Mouse (Mus musculus): ENCODE results near the gene Pknox1.
"Not testable (repeated sequence)": the region's sequence is repeated elsewhere in the genome, so short reads cannot be mapped to it uniquely, and the experiment has no call there.

The Pknox1 gene

GRCm38 (mm10) chr17:31564015-31564857, at the start of gene Pknox1:
Gene Pknox1, plus strand, starts transcription at chr17:31564734.
- DNase-seq (ENCODE audit: low spot score in 2 of 2), result peak; percentile 99

- DNase-seq (ENCODE audit: low spot score in 2 of 2), result no peak
These were observed 45.1 kb upstream of the Pknox1 start for GRCm38 (mm10) chr17:31519344-31519945.

DNA sequence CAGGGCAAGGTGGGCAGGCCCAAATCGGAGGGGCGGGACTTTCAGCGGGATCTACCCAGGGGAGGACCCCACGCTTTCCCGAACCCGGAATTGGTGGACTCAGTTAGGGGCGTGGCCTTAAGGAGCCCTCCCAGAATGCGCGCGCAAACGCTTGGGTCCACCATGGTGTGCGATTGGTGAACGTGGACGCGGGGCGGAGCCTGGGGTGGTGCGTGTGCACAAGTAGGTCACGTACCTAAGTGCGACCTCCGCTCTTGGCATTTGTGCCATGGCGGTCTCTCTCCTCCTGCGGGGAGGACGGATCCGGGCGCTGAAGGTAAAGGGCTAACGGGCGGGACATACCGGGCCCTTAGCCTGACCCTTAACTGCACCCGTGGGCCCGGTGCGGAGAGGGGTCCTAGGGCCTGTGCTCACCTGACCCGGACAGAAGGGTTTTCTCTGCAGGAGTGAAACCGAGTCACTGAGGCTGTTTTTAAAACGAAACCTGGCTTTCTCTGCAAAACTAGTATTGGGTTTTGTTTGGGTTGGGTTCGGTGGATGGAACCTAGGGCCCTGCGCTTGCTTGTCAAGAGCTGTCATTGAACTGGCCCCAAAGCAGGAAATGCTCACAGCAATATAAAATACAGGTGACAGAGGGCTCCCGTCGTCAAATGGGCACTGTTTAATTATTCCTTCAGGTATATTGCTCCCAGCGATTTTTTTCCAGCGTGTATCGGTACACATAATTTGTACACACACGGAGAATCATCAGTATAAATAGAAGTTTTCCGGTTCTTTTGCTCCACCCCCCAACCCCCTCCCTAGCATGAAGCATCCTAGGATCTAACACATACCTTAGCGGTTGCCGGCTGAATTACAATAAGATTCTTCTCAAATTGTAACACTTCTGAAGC, 44.3 kb upstream of the Pknox1 start, which contains the start of the genes Wdr4 and Ndufv3:
Wdr4 (minus strand) TSS at position 35 of the 893 bp plus-strand sequence.
Ndufv3 (plus strand) TSS at position 170 of the 893 bp plus-strand sequence.
- peak; percentile 98 for DNase-seq (ENCODE audit: low spot score in 2 of 2)

- DNase-seq (ENCODE audit: low spot score in 2 of 2), result no peak
These were observed 43.6 kb upstream of the Pknox1 start for GRCm38 (mm10) chr17:31520895-31521294.

DNA sequence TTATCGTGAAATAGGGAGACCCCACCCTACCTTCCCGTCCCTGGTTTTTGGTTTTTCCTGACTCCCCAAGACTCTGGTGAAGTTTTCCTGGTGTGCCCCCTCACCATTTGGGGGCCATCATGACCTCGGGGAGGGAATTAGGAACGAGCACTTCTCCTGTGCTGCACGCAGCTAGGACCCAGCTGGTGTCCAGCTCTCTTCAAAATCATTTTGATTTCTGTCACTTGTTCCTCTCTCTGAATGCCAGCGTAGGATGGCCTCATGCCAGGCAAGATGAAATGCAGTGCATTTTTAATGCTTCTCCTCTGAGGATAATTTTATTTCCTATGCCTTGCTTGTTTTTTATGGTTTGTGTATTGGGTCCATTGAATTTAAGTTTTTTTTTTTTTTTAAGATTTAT, 42.6 kb upstream of the Pknox1 start:
- DNase-seq (ENCODE audit: low spot score in 2 of 2), result no peak

- DNase-seq (ENCODE audit: low spot score in 2 of 2), result no peak
These were observed 39.4 kb upstream of the Pknox1 start for GRCm38 (mm10) chr17:31525114-31525513.

DNA sequence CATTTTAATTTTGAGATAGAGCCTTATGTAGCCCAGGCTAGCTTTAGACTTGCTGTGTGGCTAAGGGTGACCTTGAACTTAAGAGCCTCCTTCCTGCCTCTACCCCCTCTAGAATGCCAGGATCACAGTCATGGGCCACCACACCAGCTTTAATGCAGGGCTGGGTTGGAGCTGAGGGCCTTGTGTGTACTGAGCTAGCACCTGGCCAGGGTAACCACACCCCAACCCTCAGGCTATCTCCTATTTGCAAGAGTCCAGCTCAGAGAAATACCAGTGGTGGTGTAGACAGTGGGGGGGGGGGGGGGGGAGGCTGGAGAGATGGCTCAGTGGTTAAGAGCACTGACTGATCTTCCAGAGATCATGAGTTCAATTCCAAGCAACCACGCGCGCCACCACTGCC, 38.7 kb upstream of the Pknox1 start:
- no peak for DNase-seq (ENCODE audit: low spot score in 2 of 2)

GRCm38 (mm10) chr17:31529314-31529713, 35.2 kb upstream of the Pknox1 start:
- DNase-seq (ENCODE audit: low spot score in 2 of 2), result no peak

GRCm38 (mm10) chr17:31531441-31532158, 32.9 kb upstream of the Pknox1 start:
- DNase-seq (ENCODE audit: low spot score in 2 of 2), result no peak

DNA sequence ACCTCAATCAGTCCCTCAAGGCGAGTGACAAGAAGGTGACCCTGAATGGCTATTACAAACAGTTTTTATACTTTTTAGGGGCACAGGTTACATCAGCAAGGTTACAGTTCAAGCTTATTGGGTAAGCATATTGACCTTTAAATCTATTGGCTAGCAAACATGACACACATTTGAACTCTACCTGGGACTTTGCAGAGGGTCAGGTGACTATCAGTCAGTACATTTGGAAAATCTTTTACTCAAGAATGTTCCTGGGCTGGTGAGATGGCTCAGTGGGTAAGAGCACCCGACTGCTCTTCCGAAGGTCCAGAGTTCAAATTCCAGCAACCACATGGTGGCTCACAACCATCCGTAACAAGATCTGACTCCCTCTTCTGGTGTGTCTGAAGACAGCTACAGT, 32.2 kb upstream of the Pknox1 start:
- not testable (repeated sequence) for DNase-seq (ENCODE audit: low spot score in 2 of 2)

DNA sequence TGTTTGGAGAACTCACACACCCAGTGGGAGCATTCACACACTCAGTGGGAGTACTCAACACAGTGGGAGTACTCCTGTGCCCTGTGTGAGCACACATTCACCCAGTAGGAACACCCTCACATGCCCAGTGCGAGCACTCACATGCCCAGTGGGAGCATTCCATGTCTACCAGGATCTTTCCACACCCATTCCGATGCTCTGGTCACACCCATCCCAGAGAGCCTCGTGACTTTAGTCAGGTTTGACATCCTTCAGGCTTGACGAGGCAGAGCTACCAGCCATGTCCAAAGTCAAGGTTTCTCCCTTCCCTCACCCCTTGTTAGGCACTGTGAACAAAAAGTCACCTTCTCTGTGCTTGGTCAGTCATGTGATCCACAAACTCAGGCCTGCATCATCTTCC, 29.2 kb upstream of the Pknox1 start:
- no peak for DNase-seq (ENCODE audit: low spot score in 2 of 2)

GRCm38 (mm10) chr17:31535871-31536629, 28.5 kb upstream of the Pknox1 start:
- DNase-seq (ENCODE audit: low spot score in 2 of 2), result peak; percentile 65 to 68

DNA sequence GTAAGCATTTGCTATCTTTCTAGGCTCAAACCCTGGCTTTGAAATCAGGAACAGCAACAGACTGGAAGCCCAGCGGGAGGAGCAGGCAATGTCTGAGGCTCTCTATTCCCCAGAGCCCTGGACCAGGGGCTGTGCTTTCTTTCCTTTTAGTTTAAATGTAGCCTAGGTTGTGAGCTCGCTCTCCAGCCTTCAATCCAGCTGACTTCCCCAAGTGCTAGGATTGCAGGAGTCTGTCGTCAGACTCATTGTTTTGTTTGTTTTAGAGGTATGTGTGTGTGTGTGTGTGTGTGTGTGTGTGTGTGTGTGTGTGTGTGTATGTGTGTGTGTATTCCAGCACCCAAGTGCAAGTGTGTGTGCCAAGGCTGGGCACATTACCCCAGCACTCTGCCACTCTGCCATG, 24.4 kb upstream of the Pknox1 start:
- no peak for DNase-seq (ENCODE audit: low spot score in 2 of 2)

GRCm38 (mm10) chr17:31540809-31541459, 23.6 kb upstream of the Pknox1 start:
- no peak for DNase-seq (ENCODE audit: low spot score in 2 of 2)

- no peak for DNase-seq (ENCODE audit: low spot score in 2 of 2)
These were observed 23.1 kb upstream of the Pknox1 start for GRCm38 (mm10) chr17:31541460-31541831.

DNA sequence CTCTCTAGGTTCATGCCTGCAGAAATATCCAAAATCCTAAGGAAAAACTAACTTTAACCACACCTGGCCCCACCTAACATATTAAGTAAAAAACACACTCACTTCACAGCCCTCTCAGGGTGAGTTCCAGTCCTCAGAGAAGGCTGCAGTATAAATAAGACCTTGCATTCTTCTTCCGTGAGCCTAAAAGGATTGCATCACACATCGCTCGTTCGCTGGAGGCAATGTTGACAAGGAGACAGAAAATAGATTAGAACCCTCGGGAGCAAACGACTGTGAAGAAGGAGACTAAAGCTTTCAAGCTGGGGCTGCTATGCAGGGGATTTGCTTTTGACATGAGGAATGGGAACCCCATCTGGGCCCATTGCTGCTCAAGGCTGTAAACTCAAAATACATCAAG, 21.0 kb upstream of the Pknox1 start:
- DNase-seq (ENCODE audit: low spot score in 2 of 2), result no peak

GRCm38 (mm10) chr17:31546444-31547196, 17.9 kb upstream of the Pknox1 start:
- DNase-seq (ENCODE audit: low spot score in 2 of 2), result no peak

GRCm38 (mm10) chr17:31547974-31548373, 16.6 kb upstream of the Pknox1 start:
- no peak for DNase-seq (ENCODE audit: low spot score in 2 of 2)

DNA sequence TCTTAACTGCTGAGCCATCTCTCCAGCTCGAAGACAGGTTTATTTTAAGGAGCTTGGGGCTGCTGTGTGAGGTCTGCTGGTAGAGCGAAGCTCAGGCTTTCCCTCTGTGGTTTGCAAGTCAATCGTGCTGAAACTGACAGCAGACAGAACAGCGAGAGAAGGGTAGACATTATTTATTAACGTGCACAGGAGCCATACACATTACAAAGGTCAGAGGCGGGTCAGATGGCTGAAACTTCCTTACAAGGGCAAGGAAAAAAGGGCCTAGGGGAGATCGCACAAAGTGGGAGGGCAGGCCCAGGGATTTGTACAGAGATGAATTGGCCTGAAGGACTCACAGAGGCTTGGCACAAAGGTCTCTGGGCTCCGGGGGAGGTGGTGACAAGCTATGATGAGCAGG, 15.1 kb upstream of the Pknox1 start:
- no peak for DNase-seq (ENCODE audit: low spot score in 2 of 2)

Measured in frontal cortex, postnatal 10 days (tissue).